In genomic region chr7:97223836-97224235, GRCm38 (mm10) we compare ENCODE assay signal across 19 mouse cellular contexts.
DNase-seq lines count a peak whose midpoint lies in the region; TF ChIP-seq lines count a peak whose summit lies in the region.
"Had no signal": no experiment of that assay in that cellular context is flagged by ENCODE, and none has a peak within 500 bp of the region (broad histone marks: within the 10 kb centered on the region; RNA-seq: fewer than 3 reads in every experiment).

No protein-coding gene starts in this region.

- H3K36me3 ChIP-seq in CH12.LX (replicated peaks in 1 of 2; ENCODE audit: control insufficient read depth in 1 of 2, insufficient read depth in 1 of 2, low read length in 1 of 2) = no peaks in the 10 kb centered on the region
- no peaks in the 10 kb centered on the region for H3K36me3 ChIP-seq in splenic B cell, adult 2 months (ENCODE audit: control insufficient read depth, insufficient read depth, low read length, poor library complexity, severe bottlenecking)

- H3K27ac ChIP-seq in CH12.LX (ENCODE audit: insufficient read depth, low read depth) = no peak overlapping the region

- H3K4me3 ChIP-seq in CH12.LX (replicated peaks in 1 of 3; ENCODE audit: low read depth in 2 of 3, low read length in 2 of 3, poor library complexity in 1 of 3) = no peak overlapping the region

- dilution Hi-C loops in CH12.LX (cut with MboI; ENCODE audit: extremely low pct_ligation_motif_present, extremely low pct_unique_long_range_greater_than_20kb, low sequenced_read_pairs) = no loop called here

- in situ Hi-C loops in CH12.LX (cut with MboI; ENCODE audit: low pct_ligation_motif_present, low pct_unique_long_range_greater_than_20kb, low sequenced_read_pairs) = no loop called here

- no peak for TF ChIP-seq POLR2A in CH12.LX (IDR thresholded peaks at IDR 0.05; ENCODE audit: low read depth, low read length)

- no peak overlapping the region for H3K4me2 ChIP-seq in CH12.LX (ENCODE audit: insufficient read depth, low read depth, poor library complexity, severe bottlenecking)

- no peak for TF ChIP-seq EP300 in CH12.LX (IDR thresholded peaks at IDR 0.05; ENCODE audit: low read length)

- H3K4me1 ChIP-seq in CH12.LX (ENCODE audit: control insufficient read depth in 1 of 2, insufficient read depth in 2 of 2) = peaks cover 2 to 15% of the 10 kb centered on the region in 2 experiments; a peak in 3 of 4 replicates

- no peaks in the 10 kb centered on the region for H3K79me2 ChIP-seq in CH12.LX (replicated peaks; ENCODE audit: control insufficient read depth, extremely low read depth, insufficient read depth, poor library complexity, severe bottlenecking)

- H3K9me3 ChIP-seq in CH12.LX (replicated peaks; ENCODE audit: low read length) = no peaks in the 10 kb centered on the region
- H3K9me3 ChIP-seq: G1E had no signal

- DNase-seq in A20 (ENCODE audit: low read depth, low spot score) = peak; percentile 72
- DNase-seq in CH12.LX (ENCODE audit: extremely low read depth) = peak; percentile 55
- DNase-seq in splenic B cell, adult 2 months (ENCODE audit: low read depth, low spot score) = peak; percentile 25
- DNase-seq in thymus, adult 18-20 months = no peak
- no peak for DNase-seq in cerebellum, adult 11-12 months
- no peak for DNase-seq in embryo, embryonic 11 days
- DNase-seq: adrenal gland, adult 2 months; adrenal gland, adult 8-10 months; adrenal gland, postnatal 10 days; adrenal gland, postnatal 14 days; adrenal gland, postnatal 25 days; adrenal gland, postnatal 36 days; cerebellum, adult 11 months; cerebellum, adult 18-20 months; cerebellum, adult 2 months; cerebellum, adult 8-10 months; cerebellum, adult 9-10 months had no signal

- TF ChIP-seq RAD21 in CH12.LX (IDR thresholded peaks at IDR 0.05; ENCODE audit: low read depth, low read length) = no peak

- H3K27me3 ChIP-seq in CH12.LX (replicated peaks) = no peaks in the 10 kb centered on the region
- no peaks in the 10 kb centered on the region for H3K27me3 ChIP-seq in splenic B cell, adult 2 months (ENCODE audit: control insufficient read depth, insufficient read depth, low read length, poor library complexity, severe bottlenecking)
- H3K27me3 ChIP-seq: Patski had no signal

- no peak overlapping the region for H3K9ac ChIP-seq in CH12.LX (ENCODE audit: insufficient read depth, low read depth)

- no peak for TF ChIP-seq CTCF in CH12.LX (conservative IDR thresholded peaks at IDR 0.05 in 1 of 2, IDR thresholded peaks at IDR 0.05 in 1 of 2; ENCODE audit: low read depth in 2 of 2, low read length in 2 of 2)

TF ChIP-seq in CH12.LX, 34 proteins besides CTCF, POLR2A, EP300 and RAD21:
- TF ChIP-seq HCFC1 (IDR thresholded peaks at IDR 0.05; ENCODE audit: low read depth, low read length) (no peak), MEF2A (IDR thresholded peaks at IDR 0.05; ENCODE audit: borderline replicate concordance, low read depth, low read length) (no peak), ETS1 (conservative IDR thresholded peaks at IDR 0.05; ENCODE audit: low read depth, low read length) (no peak), MAZ (IDR thresholded peaks at IDR 0.05; ENCODE audit: low read depth, low read length) (no peak), BHLHE40 (IDR thresholded peaks at IDR 0.05; ENCODE audit: low read depth, low read length) (peak; percentile 28; the same call in 1 of the 2 replicates), NELFE (IDR thresholded peaks at IDR 0.05; ENCODE audit: low read depth, low read length) (no peak)

Comparison
In these comparisons a context has a peak if more than half of its experiments do, and no peak if none do; other contexts are left out.
1. DNase-seq: peak in A20 (single experiment), CH12.LX (single experiment) and splenic B cell, adult 2 months (single experiment); none in thymus, adult 18-20 months (0 of 2), cerebellum, adult 11-12 months (single experiment) and embryo, embryonic 11 days (single experiment).